In genomic region chr14:75834251-75834738, GRCm38 (mm10) we compare ENCODE assay signal across 8 mouse cellular contexts. TPM values are rescaled to one million over a fixed set of nuclear protein-coding genes. Genes with fewer than 3 reads are reported as not detected.
A peak's percentile ranks its signal among the peaks of the same experiment; 100 is the strongest.
DNase-seq lines count a peak whose midpoint lies in the region; ATAC-seq and TF ChIP-seq lines count a peak whose summit lies in the region.

No protein-coding gene starts in this region.

- TF ChIP-seq CTCF in liver, embryonic 14.5 days (IDR thresholded peaks at IDR 0.05; ENCODE audit: low read depth): no peak

- TF ChIP-seq EP300 in liver, embryonic 14.5 days (IDR thresholded peaks at IDR 0.05; ENCODE audit: low read depth): no peak; the same call in 1 of the 2 replicates

- peak overlapping the region; percentile 97 for H3K27ac ChIP-seq in embryonic facial prominence, embryonic 13.5 days
- H3K27ac ChIP-seq in heart, embryonic 11.5 days (ENCODE audit: low read depth, low read length): peak overlapping the region; percentile 99
- H3K27ac ChIP-seq in liver, embryonic 14.5 days: peak overlapping the region; percentile 97

- peak overlapping the region; percentile 49 for H3K4me3 ChIP-seq in embryonic facial prominence, embryonic 13.5 days
- H3K4me3 ChIP-seq in heart, embryonic 11.5 days (ENCODE audit: low read depth, low read length): peak overlapping the region; percentile 59
- peak overlapping the region; percentile 75 to 84 for H3K4me3 ChIP-seq in liver, embryonic 14.5 days (ENCODE audit: insufficient read depth in 1 of 2, low read depth in 2 of 2, low read length in 2 of 2)

- under 1% methylated on average over 10 of the region's 10 CpGs for WGBS in embryonic facial prominence, embryonic 13.5 days
- WGBS in heart, embryonic 11.5 days (ENCODE audit: insufficient replicate concordance): under 1% methylated on average over 10 of the region's 10 CpGs
- WGBS in liver, embryonic 14.5 days (ENCODE audit: insufficient replicate concordance): under 1% methylated on average over 10 of the region's 10 CpGs

- H3K27me3 ChIP-seq in embryonic facial prominence, embryonic 13.5 days: no peaks in the 10 kb centered on the region
- no peaks in the 10 kb centered on the region for H3K27me3 ChIP-seq in heart, embryonic 11.5 days (ENCODE audit: control insufficient read depth, insufficient read depth, low read length)
- H3K27me3 ChIP-seq in liver, embryonic 14.5 days (ENCODE audit: control insufficient read depth, insufficient read depth, low read length): no peaks in the 10 kb centered on the region

- peak; percentile 100 for DNase-seq in 416B (ENCODE audit: low read depth)
- DNase-seq in WW6 (ENCODE audit: low read depth, low spot score): peak; percentile 66
- DNase-seq in kidney, adult 9 months: peak; percentile 96
- peak; percentile 78 to 88 (median 81) for DNase-seq in liver, embryonic 14.5 days (ENCODE audit: low read depth in 3 of 3, low spot score in 3 of 3)
- peak; percentile 92 for DNase-seq in naive thymus-derived CD4-positive, alpha-beta T cell, adult 2 months (ENCODE audit: low read depth)
- peak; percentile 26 to 59 for DNase-seq in thymus, adult 18-20 months

- no peaks in the 10 kb centered on the region for H3K9me3 ChIP-seq in embryonic facial prominence, embryonic 13.5 days
- no peaks in the 10 kb centered on the region for H3K9me3 ChIP-seq in heart, embryonic 11.5 days (replicated peaks; ENCODE audit: control insufficient read depth, low read length)
- no peaks in the 10 kb centered on the region for H3K9me3 ChIP-seq in liver, embryonic 14.5 days (ENCODE audit: control insufficient read depth, low read length)

- H3K9ac ChIP-seq in embryonic facial prominence, embryonic 13.5 days: peak overlapping the region; percentile 80
- H3K9ac ChIP-seq in heart, embryonic 11.5 days (ENCODE audit: low read depth, low read length): peak overlapping the region; percentile 86
- peak overlapping the region; percentile 89 for H3K9ac ChIP-seq in liver, embryonic 14.5 days (replicated peaks)

- no peaks in the 10 kb centered on the region for H3K36me3 ChIP-seq in embryonic facial prominence, embryonic 13.5 days
- H3K36me3 ChIP-seq in heart, embryonic 11.5 days (ENCODE audit: control insufficient read depth, insufficient read depth, low read length): no peaks in the 10 kb centered on the region
- no peaks in the 10 kb centered on the region for H3K36me3 ChIP-seq in liver, embryonic 14.5 days (replicated peaks; ENCODE audit: control insufficient read depth, insufficient read depth, low read depth)

- ATAC-seq in embryonic facial prominence, embryonic 13.5 days (ENCODE audit: insufficient number of reproducible peaks, insufficient read depth, low FRiP score, low TSS enrichment, low read depth): peak; percentile 88
- ATAC-seq in heart, embryonic 11.5 days (replicated peaks; ENCODE audit: insufficient number of reproducible peaks, low FRiP score, low TSS enrichment): peak; percentile 82
- ATAC-seq in liver, embryonic 14.5 days (ENCODE audit: insufficient read depth): peak; percentile 76

- H3K4me1 ChIP-seq in embryonic facial prominence, embryonic 13.5 days: peaks cover 32% of the 10 kb centered on the region
- peaks cover 30% of the 10 kb centered on the region for H3K4me1 ChIP-seq in heart, embryonic 11.5 days (ENCODE audit: control insufficient read depth, insufficient read depth, low read length)
- peaks cover 58 to 60% of the 10 kb centered on the region in 2 experiments for H3K4me1 ChIP-seq in liver, embryonic 14.5 days (replicated peaks; ENCODE audit: control insufficient read depth in 2 of 2, insufficient read depth in 2 of 2, low read length in 1 of 2)

- H3K4me2 ChIP-seq in embryonic facial prominence, embryonic 13.5 days: peak overlapping the region; percentile 97
- peak overlapping the region; percentile 99 for H3K4me2 ChIP-seq in heart, embryonic 11.5 days
- H3K4me2 ChIP-seq in liver, embryonic 14.5 days (ENCODE audit: low read depth): peak overlapping the region; percentile 99

RNA-seq across cellular contexts. Expression of gene Tpt1, which starts 10.6 kb away (rescaled TPM):
- polyA plus RNA-seq in embryonic facial prominence, embryonic 13.5 days (2015; fragmentation: Nextera tagmentation; extraction: Ambion mirVana): 1,146 and 1,171 TPM in 2 replicates
- 1,014 and 1,054 TPM in 2 replicates for polyA plus RNA-seq in heart, embryonic 11.5 days (2014; fragmentation: Nextera tagmentation; extraction: Ambion mirVana)
- polyA plus RNA-seq in liver, embryonic 14.5 days (2012; rRNA removed): 857 and 1,453 TPM in 2 replicates
- polyA plus RNA-seq in liver, embryonic 14.5 days (2014; fragmentation: Nextera tagmentation; extraction: Ambion mirVana): 684 and 702 TPM in 2 replicates

RNA-seq across cellular contexts. Expression of gene Slc25a30, which starts 47.5 kb away (rescaled TPM):
- polyA plus RNA-seq in embryonic facial prominence, embryonic 13.5 days (2015; fragmentation: Nextera tagmentation; extraction: Ambion mirVana): 4.8 and 5.8 TPM in 2 replicates
- 5.8 and 7.2 TPM in 2 replicates for polyA plus RNA-seq in heart, embryonic 11.5 days (2014; fragmentation: Nextera tagmentation; extraction: Ambion mirVana)
- 2.6 and 3.8 TPM in 2 replicates for polyA plus RNA-seq in liver, embryonic 14.5 days (2012; rRNA removed)
- 2.0 and 2.8 TPM in 2 replicates for polyA plus RNA-seq in liver, embryonic 14.5 days (2014; fragmentation: Nextera tagmentation; extraction: Ambion mirVana)

Comparison
In these comparisons a context has a peak if more than half of its experiments do, and no peak if none do; other contexts are left out.
1. Peak in every context shown above with its lines: DNase-seq, ATAC-seq, H3K4me3 ChIP-seq and H3K27ac ChIP-seq.
2. DNase-seq: peak in every context shown above with its lines; median percentile 100 in 416B; 96 in kidney, adult 9 months; 92 in naive thymus-derived CD4-positive, alpha-beta T cell, adult 2 months; 81 in liver, embryonic 14.5 days; 66 in WW6; 42 in thymus, adult 18-20 months.